Mouse (Mus musculus): Measurements from ENCODE around the gene Ccdc134. TPM values are rescaled to one million over a fixed set of nuclear protein-coding genes. Genes with fewer than 3 reads are reported as not detected.
A peak's percentile ranks its signal among the peaks of the same experiment; 100 is the strongest.

The Ccdc134 gene
- polyA plus RNA-seq, 1 experiment from 2014 or later = 17.2 TPM

DNA sequence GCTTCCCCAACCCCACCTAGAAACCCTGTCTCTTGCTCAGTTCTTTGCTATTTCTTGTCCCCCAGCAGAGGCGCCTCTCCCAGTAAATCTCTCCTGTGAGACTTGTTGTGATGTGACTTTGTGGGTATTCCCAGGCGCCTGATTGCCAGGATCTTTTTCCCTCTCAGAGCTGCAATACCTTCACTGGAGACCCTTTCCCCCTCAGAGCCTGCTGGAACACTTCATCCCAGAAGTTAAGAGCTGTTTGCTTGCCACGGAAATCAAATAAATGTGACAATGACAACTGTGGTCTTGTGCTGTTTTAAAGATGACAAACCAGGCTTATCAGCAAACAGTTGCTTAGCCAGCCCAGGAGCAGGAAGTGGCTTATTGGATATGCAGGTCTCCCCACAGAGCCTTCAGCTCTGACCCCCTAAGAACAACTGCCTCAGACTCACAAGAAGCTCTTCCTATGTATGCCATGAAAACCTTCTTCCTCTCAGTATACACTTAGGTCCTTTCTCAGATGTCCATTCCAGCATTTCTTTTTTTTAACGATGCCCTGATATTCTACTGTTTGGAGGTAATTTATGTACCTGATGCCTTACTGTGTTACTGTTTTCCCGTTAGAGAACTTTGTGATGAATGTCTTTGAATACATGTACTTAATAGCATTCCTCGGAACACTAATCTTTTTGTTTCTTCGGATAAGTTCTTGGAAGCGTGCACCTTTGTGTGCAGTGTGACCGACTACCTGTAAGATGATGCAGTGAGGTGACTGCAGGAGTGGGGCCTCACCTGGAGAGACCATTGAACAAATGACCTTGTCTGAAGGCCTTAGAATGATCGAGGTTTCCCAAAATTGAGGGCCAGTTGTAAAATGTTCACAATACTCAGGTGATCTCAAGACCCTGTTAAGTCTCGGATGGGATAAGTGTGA, 18.4 kb downstream of the Ccdc134 start:
- ATAC-seq (ENCODE audit: insufficient read depth, low FRiP score) = no peak
- H3K9me3 ChIP-seq (replicated peaks; ENCODE audit: control insufficient read depth, low read length) = no peaks in the 10 kb centered on the region
- H3K4me2 ChIP-seq (ENCODE audit: low read depth, low read length) = peak overlapping the region; percentile 49
- peak overlapping the region; percentile 86 for H3K4me3 ChIP-seq (replicated peaks; ENCODE audit: low read length)
- H3K27ac ChIP-seq (ENCODE audit: low read length) = peak overlapping the region; percentile 95
- no peaks in the 10 kb centered on the region for H3K27me3 ChIP-seq (ENCODE audit: control insufficient read depth, insufficient read depth, low read length)
- peaks cover under 1% of the 10 kb centered on the region; the same call in 1 of the 2 replicates for H3K36me3 ChIP-seq (ENCODE audit: control insufficient read depth, insufficient read depth, low read length)
- 7% methylated on average over 11 of the region's 11 CpGs for WGBS
- peaks cover 29% of the 10 kb centered on the region for H3K4me1 ChIP-seq (ENCODE audit: control insufficient read depth, insufficient read depth, low read length)
- peak overlapping the region; percentile 55 for H3K9ac ChIP-seq (ENCODE audit: low read length)

- ATAC-seq (ENCODE audit: insufficient read depth, low FRiP score) = peak; percentile 97
- Histone ChIP-seq H3K27ac (ENCODE audit: low read length) (peak within 1 kb of the TSS; percentile 95), H3K9me3 (replicated peaks; ENCODE audit: control insufficient read depth, low read length) (no peaks in the 10 kb centered on the region), H3K27me3 (ENCODE audit: control insufficient read depth, insufficient read depth, low read length) (no peaks in the 10 kb centered on the region), H3K9ac (ENCODE audit: low read length) (peak within 1 kb of the TSS; percentile 93), H3K36me3 (ENCODE audit: control insufficient read depth, insufficient read depth, low read length) (no peaks in the 10 kb centered on the region), H3K4me1 (ENCODE audit: control insufficient read depth, insufficient read depth, low read length) (peaks cover 30% of the 10 kb centered on the region), H3K4me2 (ENCODE audit: low read depth, low read length) (peak within 1 kb of the TSS; percentile 84), H3K4me3 (replicated peaks; ENCODE audit: low read length) (peak within 1 kb of the TSS; percentile 86)
- under 1% methylated on average over 76 of the region's 79 CpGs for WGBS
These were observed 19.3 kb downstream of the Ccdc134 start, which contains the start of gene Srebf2 for GRCm38 (mm10) chr15:82146770-82147610. Gene Srebf2, plus strand, starts transcription at chr15:82147181.

DNA sequence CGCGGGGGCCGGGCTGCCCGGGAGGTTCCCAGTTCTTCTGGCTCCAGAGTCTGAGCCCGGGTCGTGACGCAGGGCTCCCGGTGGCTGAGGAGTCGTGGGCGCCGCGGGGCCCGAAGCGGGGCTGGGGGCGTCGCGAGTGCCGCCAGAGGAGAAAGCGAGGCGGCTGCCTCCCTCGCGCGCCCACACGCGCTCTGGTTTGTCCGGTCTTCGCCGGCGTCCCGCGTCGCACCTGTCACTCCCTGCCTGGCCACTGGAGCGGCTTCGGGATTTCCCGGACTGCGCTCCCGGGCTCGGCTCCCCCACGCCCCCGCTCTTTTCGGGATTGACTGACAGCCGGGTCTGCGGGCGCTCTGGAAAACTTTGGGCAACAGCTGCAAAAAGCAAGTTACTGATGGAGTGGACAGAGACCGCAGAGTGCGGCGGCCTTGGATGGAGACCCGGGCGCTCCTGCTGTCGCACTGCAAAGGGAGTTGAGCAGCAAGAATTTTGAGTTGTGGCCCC, 19.9 kb downstream of the Ccdc134 start:
- Histone ChIP-seq H3K4me2 (ENCODE audit: low read depth, low read length) (peak overlapping the region; percentile 84), H3K4me3 (replicated peaks; ENCODE audit: low read length) (peak overlapping the region; percentile 86), H3K9me3 (replicated peaks; ENCODE audit: control insufficient read depth, low read length) (no peaks in the 10 kb centered on the region), H3K27ac (ENCODE audit: low read length) (peak overlapping the region; percentile 94), H3K9ac (ENCODE audit: low read length) (peak overlapping the region; percentile 93), H3K4me1 (ENCODE audit: control insufficient read depth, insufficient read depth, low read length) (peaks cover 34% of the 10 kb centered on the region), H3K36me3 (ENCODE audit: control insufficient read depth, insufficient read depth, low read length) (no peaks in the 10 kb centered on the region), H3K27me3 (ENCODE audit: control insufficient read depth, insufficient read depth, low read length) (no peaks in the 10 kb centered on the region)
- no peak for ATAC-seq (ENCODE audit: insufficient read depth, low FRiP score)
- 0% methylated on average over 36 of the region's 50 CpGs for WGBS

DNA sequence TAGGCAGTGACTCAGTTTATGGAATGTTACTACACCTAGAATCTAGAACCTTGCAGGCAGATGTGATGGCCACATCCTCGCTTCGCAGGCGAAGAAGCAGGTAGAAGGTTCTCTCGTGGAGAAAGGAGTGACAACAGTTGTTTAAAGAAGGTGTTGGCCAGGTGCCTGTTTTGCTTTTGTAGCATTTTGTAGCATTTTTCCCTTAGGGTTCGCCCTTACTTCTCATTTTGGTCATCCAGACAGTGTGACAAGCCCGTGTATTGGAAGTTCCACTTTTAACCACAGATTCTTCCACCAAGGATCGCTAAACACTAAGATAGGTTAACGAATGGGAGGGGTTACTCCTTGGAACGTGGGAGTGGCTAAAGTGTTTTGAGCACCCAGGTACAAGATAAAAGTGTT, 20.8 kb downstream of the Ccdc134 start:
- peak overlapping the region; percentile 94 for H3K27ac ChIP-seq (ENCODE audit: low read length)
- WGBS = 16% methylated on average over 9 of the region's 9 CpGs

DNA sequence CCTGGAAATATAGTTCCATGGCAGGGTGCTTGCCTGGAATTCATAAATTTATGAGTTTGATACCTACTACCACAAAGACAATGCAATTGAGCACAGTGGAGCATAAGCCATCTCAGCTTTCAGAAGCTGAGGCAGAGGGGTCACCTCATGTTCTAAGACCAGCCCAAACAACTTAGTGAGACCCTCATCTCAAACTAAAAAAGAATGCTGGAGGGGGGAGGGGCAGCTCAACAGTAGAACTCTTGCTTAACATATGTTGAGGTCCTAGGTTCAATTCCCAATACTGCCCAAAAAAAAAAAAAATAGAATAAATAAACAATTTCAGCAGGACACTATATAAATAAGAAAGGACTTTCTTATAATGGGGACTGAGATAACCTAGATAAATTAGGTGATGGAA, 22.3 kb downstream of the Ccdc134 start:
- ATAC-seq (ENCODE audit: insufficient read depth, low FRiP score) = no peak
- no peak overlapping the region for H3K4me2 ChIP-seq (ENCODE audit: low read depth, low read length)
- peaks cover 45% of the 10 kb centered on the region for H3K4me1 ChIP-seq (ENCODE audit: control insufficient read depth, insufficient read depth, low read length)

More for the DNA sequence above, 20.8 kb downstream of the Ccdc134 start:
- H3K4me3 ChIP-seq (replicated peaks; ENCODE audit: low read length) = peak overlapping the region; percentile 86
- no peaks in the 10 kb centered on the region for H3K9me3 ChIP-seq (replicated peaks; ENCODE audit: control insufficient read depth, low read length)
- H3K9ac ChIP-seq (ENCODE audit: low read length) = peak overlapping the region; percentile 93
- H3K27me3 ChIP-seq (ENCODE audit: control insufficient read depth, insufficient read depth, low read length) = no peaks in the 10 kb centered on the region
- no peak for ATAC-seq (ENCODE audit: insufficient read depth, low FRiP score)
- H3K4me2 ChIP-seq (ENCODE audit: low read depth, low read length) = peak overlapping the region; percentile 84
- no peaks in the 10 kb centered on the region for H3K36me3 ChIP-seq (ENCODE audit: control insufficient read depth, insufficient read depth, low read length)
- peaks cover 37% of the 10 kb centered on the region for H3K4me1 ChIP-seq (ENCODE audit: control insufficient read depth, insufficient read depth, low read length)

DNA sequence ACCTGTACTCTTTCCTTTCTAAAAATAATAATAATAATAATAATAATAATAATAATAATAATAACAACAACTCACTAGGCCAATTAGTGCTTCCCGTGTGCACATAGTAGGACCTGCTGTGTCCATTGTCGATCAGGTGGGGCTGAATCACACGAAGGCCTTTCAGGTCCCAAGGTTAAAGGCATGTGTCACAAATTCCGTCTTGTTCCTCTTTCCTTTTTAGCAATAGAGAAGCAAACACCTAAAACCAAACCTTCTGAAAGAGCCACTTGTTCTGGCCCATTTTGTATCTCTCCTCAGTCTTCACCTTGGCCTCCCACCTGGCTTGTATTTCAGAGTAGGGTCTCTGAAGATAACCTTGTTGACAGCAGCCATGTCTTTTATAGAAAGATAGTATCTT, 23.5 kb downstream of the Ccdc134 start:
- no peak for ATAC-seq (ENCODE audit: insufficient read depth, low FRiP score)
- no peak overlapping the region for H3K4me2 ChIP-seq (ENCODE audit: low read depth, low read length)
- 87% methylated on average over 4 of the region's 4 CpGs for WGBS

More for the DNA sequence above, 22.3 kb downstream of the Ccdc134 start:
- Histone ChIP-seq H3K27ac (ENCODE audit: low read length) (no peak overlapping the region), H3K9ac (ENCODE audit: low read length) (no peak overlapping the region), H3K4me3 (replicated peaks; ENCODE audit: low read length) (no peak overlapping the region), H3K27me3 (ENCODE audit: control insufficient read depth, insufficient read depth, low read length) (no peaks in the 10 kb centered on the region), H3K9me3 (replicated peaks; ENCODE audit: control insufficient read depth, low read length) (no peaks in the 10 kb centered on the region), H3K36me3 (ENCODE audit: control insufficient read depth, insufficient read depth, low read length) (no peaks in the 10 kb centered on the region)

DNA sequence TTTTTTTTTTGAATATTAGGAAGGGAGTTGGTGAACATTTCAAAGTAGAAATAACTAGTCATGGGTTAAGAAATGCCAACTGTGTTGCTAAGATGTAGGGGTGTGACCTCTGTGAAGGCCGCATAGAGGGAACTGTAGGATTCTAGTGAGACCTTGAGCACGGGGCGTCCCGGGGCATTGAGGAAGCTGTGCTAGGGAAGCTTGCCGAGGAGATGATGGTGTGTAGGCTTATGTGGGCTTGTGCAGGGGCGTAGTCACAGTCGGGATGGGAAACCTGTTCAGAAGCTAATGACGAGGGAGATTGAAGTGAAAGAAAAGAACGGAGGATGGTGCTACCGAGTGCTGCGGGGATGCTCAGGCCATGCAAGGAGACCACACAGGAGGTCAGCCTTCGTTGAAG, 24.3 kb downstream of the Ccdc134 start:
- no peak overlapping the region for H3K9ac ChIP-seq (ENCODE audit: low read length)
- ATAC-seq (ENCODE audit: insufficient read depth, low FRiP score) = no peak
- peak overlapping the region; percentile 29 for H3K4me2 ChIP-seq (ENCODE audit: low read depth, low read length)
- H3K27ac ChIP-seq (ENCODE audit: low read length) = peak overlapping the region; percentile 57
- H3K27me3 ChIP-seq (ENCODE audit: control insufficient read depth, insufficient read depth, low read length) = no peaks in the 10 kb centered on the region
- WGBS = 73% methylated on average over 12 of the region's 12 CpGs
- 0 out of 2 replicates have a peak overlapping the region, but pooled peaks have one; percentile 8 for H3K4me3 ChIP-seq (replicated peaks; ENCODE audit: low read length)
- no peaks in the 10 kb centered on the region for H3K9me3 ChIP-seq (replicated peaks; ENCODE audit: control insufficient read depth, low read length)
- H3K4me1 ChIP-seq (ENCODE audit: control insufficient read depth, insufficient read depth, low read length) = peaks cover 33% of the 10 kb centered on the region
- H3K36me3 ChIP-seq (ENCODE audit: control insufficient read depth, insufficient read depth, low read length) = no peaks in the 10 kb centered on the region

More for the DNA sequence above, 23.5 kb downstream of the Ccdc134 start:
- Histone ChIP-seq H3K9ac (ENCODE audit: low read length) (no peak overlapping the region), H3K27ac (ENCODE audit: low read length) (no peak overlapping the region), H3K4me1 (ENCODE audit: control insufficient read depth, insufficient read depth, low read length) (peaks cover 37% of the 10 kb centered on the region), H3K27me3 (ENCODE audit: control insufficient read depth, insufficient read depth, low read length) (no peaks in the 10 kb centered on the region), H3K9me3 (replicated peaks; ENCODE audit: control insufficient read depth, low read length) (no peaks in the 10 kb centered on the region), H3K4me3 (replicated peaks; ENCODE audit: low read length) (no peak overlapping the region), H3K36me3 (ENCODE audit: control insufficient read depth, insufficient read depth, low read length) (no peaks in the 10 kb centered on the region)

- Histone ChIP-seq H3K27me3 (ENCODE audit: control insufficient read depth, insufficient read depth, low read length) (no peaks in the 10 kb centered on the region), H3K4me3 (replicated peaks; ENCODE audit: low read length) (0 out of 2 replicates have a peak overlapping the region, but pooled peaks have one; percentile 8), H3K27ac (ENCODE audit: low read length) (peak overlapping the region; percentile 57), H3K9ac (ENCODE audit: low read length) (no peak overlapping the region), H3K4me2 (ENCODE audit: low read depth, low read length) (peak overlapping the region; percentile 29), H3K36me3 (ENCODE audit: control insufficient read depth, insufficient read depth, low read length) (no peaks in the 10 kb centered on the region), H3K4me1 (ENCODE audit: control insufficient read depth, insufficient read depth, low read length) (peaks cover 36% of the 10 kb centered on the region), H3K9me3 (replicated peaks; ENCODE audit: control insufficient read depth, low read length) (no peaks in the 10 kb centered on the region)
- ATAC-seq (ENCODE audit: insufficient read depth, low FRiP score) = no peak
- 72% methylated on average over 7 of the region's 7 CpGs for WGBS
These were observed 24.7 kb downstream of the Ccdc134 start for GRCm38 (mm10) chr15:82152435-82152834.

Data from stomach, embryonic 16.5 days (tissue).